Mouse (Mus musculus): ENCODE measurements around the gene Hecw2. TPM values are rescaled to one million over a fixed set of nuclear protein-coding genes. Genes with fewer than 3 reads are reported as not detected.

The Hecw2 gene
- total RNA-seq, 4 experiments from 2014 or later: 6.2 to 14.2 (median 10.5) TPM

- no peak for DNase-seq
These were observed 418.6 kb downstream of the Hecw2 start for GRCm38 (mm10) chr1:53776176-53776905.

- DNase-seq: no peak
These were observed 419.4 kb downstream of the Hecw2 start for GRCm38 (mm10) chr1:53775545-53775944.

GRCm38 (mm10) chr1:53775036-53775435 is 419.9 kb downstream of the Hecw2 start:
- no peak for DNase-seq

- no peak for DNase-seq
These were observed 420.4 kb downstream of the Hecw2 start for GRCm38 (mm10) chr1:53774571-53774970.

- no peak for DNase-seq
These were observed 421.0 kb downstream of the Hecw2 start for GRCm38 (mm10) chr1:53773994-53774393.

GRCm38 (mm10) chr1:53772967-53773366 is 422.0 kb downstream of the Hecw2 start:
- DNase-seq: no peak

- DNase-seq: no peak
These were observed 423.5 kb downstream of the Hecw2 start for GRCm38 (mm10) chr1:53771476-53771875.

- DNase-seq: no peak
These were observed 428.9 kb downstream of the Hecw2 start for GRCm38 (mm10) chr1:53766112-53766511.

- no peak for DNase-seq
These were observed 437.7 kb downstream of the Hecw2 start for GRCm38 (mm10) chr1:53757316-53757715.

Small RNA genes within 50 kb of the gene (microRNA-seq; reads per million reads assigned to microRNA genes)
- 0 to 0.17 reads per million in 2 experiments for gene Mir7681

Other genes starting within 250 kb of the Hecw2 start
- under 1 TPM in 3 of 4 experiments, not detected in 1; 0.21 to 0.32 (median 0.22) TPM for gene Ccdc150, start 55.5 kb upstream of the Hecw2 start, total RNA-seq (2022)
- 10 to 100 TPM; 21.8 to 24.7 (median 23.5) TPM for gene Gtf3c3, start 243.8 kb upstream of the Hecw2 start, total RNA-seq (2022)